Mouse (Mus musculus) embryonic facial prominence, embryonic 14.5 days (tissue): ENCODE data around the gene Gm39566. TPM values are rescaled to one million over a fixed set of nuclear protein-coding genes. Genes with fewer than 3 reads are reported as not detected.

Experiments used
- ATAC-seq: fragments of 200-750 bp; cut with Nextera tagmentation; 2 replicates; pipeline ENCODE4 v1.8.0; 2017; ENCODE audit warnings: low read depth, moderate number of reproducible peaks, moderate TSS enrichment
- DNase-seq: peaks from one replicate; pipeline ENCODE4 v3.0.0-alpha.2; 2015; ENCODE audit warnings: low spot score
- H3K27ac ChIP-seq: fragments of 300-500 bp; sonication (generic); replicated peaks from 2 replicates; pipeline ENCODE4 v1.5.1; 2014; ENCODE audit warnings: low read depth, mild to moderate bottlenecking, low read length, moderate library complexity
- H3K27me3 ChIP-seq: fragments of 300-500 bp; sonication (generic); replicated peaks from 2 replicates; pipeline ENCODE4 v1.6.1; 2014; ENCODE audit warnings: low read length; ENCODE audit not compliant: control insufficient read depth, insufficient read depth
- H3K36me3 ChIP-seq: fragments of 300-500 bp; sonication (generic); 2 replicates; pipeline ENCODE4 v1.6.1; 2014; ENCODE audit warnings: low read length, mixed read lengths; ENCODE audit not compliant: control insufficient read depth, insufficient read depth
- H3K4me1 ChIP-seq: fragments of 300-500 bp; sonication (generic); 2 replicates; pipeline ENCODE4 v1.6.1; 2014; ENCODE audit warnings: antibody characterized with exemption, low read length; ENCODE audit not compliant: control insufficient read depth, insufficient read depth
- H3K4me2 ChIP-seq: fragments of 300-500 bp; sonication (generic); 2 replicates; pipeline ENCODE4 v1.6.1; 2014; ENCODE audit warnings: low read depth, mild to moderate bottlenecking, low read length, moderate library complexity, mixed read lengths
- H3K4me3 ChIP-seq: fragments of 300-500 bp; sonication (generic); 2 replicates; pipeline ENCODE4 v1.5.1; 2014; ENCODE audit warnings: low read depth, mild to moderate bottlenecking, low read length
- H3K9ac ChIP-seq: fragments of 300-500 bp; sonication (generic); 2 replicates; pipeline ENCODE4 v1.6.1; 2014; ENCODE audit warnings: low read depth, mild to moderate bottlenecking, low read length, moderate library complexity, mixed read lengths
- H3K9me3 ChIP-seq: fragments of 300-500 bp; sonication (generic); 2 replicates; pipeline ENCODE4 v1.6.1; 2016; ENCODE audit warnings: low read length; ENCODE audit not compliant: control insufficient read depth
- WGBS: fragments of 180-500 bp; shearing (Covaris S2); extraction: QIAGEN DNeasy Blood & Tissue Kit; methylation state at CpG from one replicate; pipeline ENCODE4 v1.1.7; 2014; 5-methylcytosine and 5-hydroxymethylcytosine counted together
- polyA plus RNA-seq: library from polyadenylated mRNA; unstranded; fragments of >200 nt; fragmentation: Nextera tagmentation; extraction: Ambion mirVana; gene quantifications from 2 replicates; pipeline ENCODE4 v1.2.1, GENCODE M21; 2014

Gene Gm39566
- polyA plus RNA-seq, 1 experiment from 2014 or later: not detected

GRCm38 (mm10) chr11:69818871-69819270 lies 3.8 kb upstream of the Gm39566 start:
- Histone ChIP-seq H3K27me3 (no peaks in the 10 kb centered on the region), H3K36me3 (no peaks in the 10 kb centered on the region), H3K4me2 (no peak overlapping the region), H3K9ac (no peak overlapping the region), H3K4me1 (no peaks in the 10 kb centered on the region), H3K27ac (no peak overlapping the region), H3K4me3 (no peak overlapping the region), H3K9me3 (peaks cover 12% of the 10 kb centered on the region)
- DNase-seq (no peak), ATAC-seq (no peak)
- 90% methylated on average over 8 of the region's 8 CpGs for WGBS

GRCm38 (mm10) chr11:69818365-69818764 lies 3.3 kb upstream of the Gm39566 start, which contains the start of gene Spem2:
TSS of gene Spem2 (minus strand) at chr11:69818465.
- no peak for ATAC-seq
- no peaks in the 10 kb centered on the region for H3K4me1 ChIP-seq
- no peak within 1 kb of the TSS for H3K9ac ChIP-seq
- 84% methylated on average over 2 of the region's 2 CpGs for WGBS
- H3K27me3 ChIP-seq: no peaks in the 10 kb centered on the region
- H3K36me3 ChIP-seq: no peaks in the 10 kb centered on the region
- DNase-seq: no peak
- H3K9me3 ChIP-seq: peaks cover 12% of the 10 kb centered on the region
- no peak within 1 kb of the TSS for H3K4me3 ChIP-seq
- H3K4me2 ChIP-seq: no peak within 1 kb of the TSS
- no peak within 1 kb of the TSS for H3K27ac ChIP-seq

GRCm38 (mm10) chr11:69816520-69816919 lies 1.4 kb upstream of the Gm39566 start:
- H3K4me1 ChIP-seq: no peaks in the 10 kb centered on the region
- ATAC-seq (no peak), DNase-seq (no peak)
- no peak overlapping the region for H3K27ac ChIP-seq
- H3K4me3 ChIP-seq: no peak overlapping the region
- no peaks in the 10 kb centered on the region for H3K36me3 ChIP-seq
- no peaks in the 10 kb centered on the region for H3K27me3 ChIP-seq
- H3K9ac ChIP-seq: no peak overlapping the region
- 93% methylated on average over 12 of the region's 12 CpGs for WGBS
- H3K9me3 ChIP-seq: peaks cover 12% of the 10 kb centered on the region
- H3K4me2 ChIP-seq: no peak overlapping the region

GRCm38 (mm10) chr11:69810280-69810679 lies 4.8 kb downstream of the Gm39566 start:
- ATAC-seq (no peak), DNase-seq (no peak)
- H3K9me3 ChIP-seq: no peaks in the 10 kb centered on the region

DNA sequence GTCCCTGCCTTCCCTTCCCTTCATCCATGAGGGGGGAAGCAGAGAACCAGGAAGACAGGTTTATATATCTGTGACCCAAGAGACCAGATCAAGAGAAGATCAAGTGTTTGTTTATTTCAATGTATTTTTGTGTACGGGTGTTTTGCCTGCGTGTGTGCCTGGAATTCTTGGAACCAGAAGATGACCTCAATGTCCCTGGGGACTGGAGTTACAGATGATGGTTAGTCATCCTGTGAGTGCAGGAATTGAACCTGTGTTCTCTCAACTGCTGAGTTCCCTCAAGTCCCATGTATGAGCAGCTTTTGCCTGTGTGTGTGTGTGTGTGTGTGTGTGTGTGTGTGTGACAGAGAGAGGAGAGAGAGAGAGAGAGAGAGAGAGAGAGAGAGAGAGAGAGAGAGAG lies 7.5 kb downstream of the Gm39566 start:
- Histone ChIP-seq H3K4me1 (peaks cover 22% of the 10 kb centered on the region), H3K4me3 (no peak overlapping the region), H3K27me3 (peaks cover 28% of the 10 kb centered on the region), H3K36me3 (no peaks in the 10 kb centered on the region), H3K4me2 (no peak overlapping the region), H3K9me3 (no peaks in the 10 kb centered on the region), H3K27ac (no peak overlapping the region), H3K9ac (no peak overlapping the region)
- ATAC-seq (no peak), DNase-seq (no peak)
- WGBS: 72% methylated on average over 2 of the region's 2 CpGs

More at GRCm38 (mm10) chr11:69810280-69810679, 4.8 kb downstream of the Gm39566 start:
- peaks cover 7% of the 10 kb centered on the region for H3K27me3 ChIP-seq
- no peaks in the 10 kb centered on the region for H3K36me3 ChIP-seq
- no peak overlapping the region for H3K4me2 ChIP-seq
- H3K27ac ChIP-seq: no peak overlapping the region
- H3K4me3 ChIP-seq: no peak overlapping the region
- no peak overlapping the region for H3K9ac ChIP-seq
- H3K4me1 ChIP-seq: no peaks in the 10 kb centered on the region

- Histone ChIP-seq H3K36me3 (no peaks in the 10 kb centered on the region), H3K9me3 (no peaks in the 10 kb centered on the region), H3K9ac (no peak overlapping the region), H3K27ac (no peak overlapping the region), H3K4me1 (peaks cover 32% of the 10 kb centered on the region), H3K27me3 (peaks cover 35% of the 10 kb centered on the region), H3K4me2 (no peak overlapping the region), H3K4me3 (no peak overlapping the region)
- no peak for ATAC-seq
- DNase-seq: no peak
- 84% methylated on average over 4 of the region's 4 CpGs for WGBS
Observed at GRCm38 (mm10) chr11:69806378-69806777, 8.7 kb downstream of the Gm39566 start.

DNA sequence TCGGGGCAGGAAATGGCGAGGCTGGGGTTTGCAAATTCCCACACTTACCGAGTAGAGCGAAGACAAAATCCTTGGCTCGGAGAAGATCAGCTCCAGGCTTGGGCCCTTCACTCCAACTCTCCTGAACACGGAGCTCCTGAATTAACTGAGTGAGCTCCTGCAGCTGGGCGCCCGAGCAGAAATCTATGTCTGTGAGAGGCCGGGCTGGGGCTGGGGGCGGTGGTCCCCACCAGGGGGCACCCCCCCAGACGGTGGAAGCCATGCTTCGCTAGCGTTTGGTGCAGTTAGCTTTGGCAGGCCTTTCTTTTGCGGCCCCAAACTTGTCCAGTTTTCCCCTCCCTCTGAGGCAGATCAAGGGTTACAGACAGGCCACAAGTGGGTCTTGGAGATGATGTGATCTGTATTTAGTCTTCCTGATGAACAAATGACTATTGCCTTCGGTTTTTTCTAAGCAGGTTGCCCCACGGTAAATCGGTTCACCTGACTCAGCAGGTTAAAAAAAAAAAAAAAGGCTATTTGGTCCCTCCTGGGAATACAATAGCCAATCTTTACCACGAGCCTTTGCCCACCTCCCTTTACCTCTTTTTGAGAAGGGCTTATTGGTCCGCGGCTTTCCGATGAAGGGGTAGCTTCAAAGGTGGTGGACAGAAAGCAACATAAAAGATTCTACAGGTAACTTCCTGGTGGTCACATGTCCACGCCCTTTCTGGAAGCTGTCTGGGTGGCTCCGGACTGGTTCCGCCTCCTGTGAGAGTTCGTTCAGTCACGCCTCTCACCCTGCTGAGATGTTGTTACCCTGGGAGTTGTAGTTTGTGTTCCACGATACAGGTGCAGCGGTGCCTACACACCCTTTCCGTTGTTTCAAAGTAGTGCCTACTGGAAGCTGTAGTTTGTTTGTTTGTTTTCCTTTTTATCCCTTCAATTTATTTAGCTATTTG lies 9.9 kb downstream of the Gm39566 start, which contains the start of gene Tmem102:
Gene Tmem102 (minus strand): TSS at position 653 of the 938 bp plus-strand sequence.
- peak within 1 kb of the TSS; percentile 59; the same call in 1 of the 2 replicates for H3K9ac ChIP-seq
- no peaks in the 10 kb centered on the region for H3K9me3 ChIP-seq
- peak within 1 kb of the TSS; percentile 97 for H3K4me2 ChIP-seq
- H3K4me1 ChIP-seq: peaks cover 37% of the 10 kb centered on the region
- H3K27me3 ChIP-seq: peaks cover 35% of the 10 kb centered on the region
- no peak within 1 kb of the TSS for H3K27ac ChIP-seq
- H3K4me3 ChIP-seq: peak within 1 kb of the TSS; percentile 58
- 6% methylated on average over 27 of the region's 29 CpGs for WGBS
- no peaks in the 10 kb centered on the region for H3K36me3 ChIP-seq
- DNase-seq (peak; percentile 65), ATAC-seq (no peak)

- peak overlapping the region; percentile 59; the same call in 1 of the 2 replicates for H3K9ac ChIP-seq
- peaks cover 35% of the 10 kb centered on the region for H3K27me3 ChIP-seq
- WGBS: 9% methylated on average over 12 of the region's 12 CpGs
- H3K36me3 ChIP-seq: no peaks in the 10 kb centered on the region
- DNase-seq: peak; percentile 41
- no peaks in the 10 kb centered on the region for H3K9me3 ChIP-seq
- H3K27ac ChIP-seq: no peak overlapping the region
- peak overlapping the region; percentile 97 for H3K4me2 ChIP-seq
- H3K4me1 ChIP-seq: peaks cover 40% of the 10 kb centered on the region
- H3K4me3 ChIP-seq: peak overlapping the region; percentile 58
- no peak for ATAC-seq
Observed at GRCm38 (mm10) chr11:69804652-69804940, 10.5 kb downstream of the Gm39566 start.
